Mouse (Mus musculus) CH12F3 (cell line): ENCODE data around the gene Trim16.

Source experiments
- in situ Hi-C: fragments of 300-500 bp; cut with MboI; formaldehyde crosslinking; loops from 2 replicates; pipeline ENCODE4 v1.14.3; 2020; ENCODE audit warnings: low sequenced_read_pairs

The Trim16 gene

GRCm38 (mm10) chr11:62827911-62828310, 7.9 kb downstream of the Trim16 start:
- in situ Hi-C loops = no loop called here

- in situ Hi-C loops = no loop called here
Measured at GRCm38 (mm10) chr11:62830387-62830786, 10.4 kb downstream of the Trim16 start.

- in situ Hi-C loops = no loop called here
Measured at GRCm38 (mm10) chr11:62831906-62832305, 11.9 kb downstream of the Trim16 start.

- in situ Hi-C loops = no loop called here
Measured at GRCm38 (mm10) chr11:62844562-62844961, 24.5 kb downstream of the Trim16 start.

- in situ Hi-C loops = no loop called here
Measured at GRCm38 (mm10) chr11:62845730-62846129, 25.7 kb downstream of the Trim16 start.

GRCm38 (mm10) chr11:62846961-62847654, 27.1 kb downstream of the Trim16 start, which contains the start of gene Fbxw10:
Fbxw10 (plus strand) TSS chr11:62847069.
- in situ Hi-C loops = no loop called here

GRCm38 (mm10) chr11:62847655-62848191, 27.7 kb downstream of the Trim16 start:
- in situ Hi-C loops = no loop called here

GRCm38 (mm10) chr11:62848301-62848700, 28.3 kb downstream of the Trim16 start:
- in situ Hi-C loops = no loop called here

- in situ Hi-C loops = no loop called here
Measured at GRCm38 (mm10) chr11:62851199-62851598, 31.2 kb downstream of the Trim16 start.

GRCm38 (mm10) chr11:62853334-62853733, 33.3 kb downstream of the Trim16 start:
- in situ Hi-C loops = no loop called here

GRCm38 (mm10) chr11:62865562-62865961, 45.5 kb downstream of the Trim16 start:
- in situ Hi-C loops = no loop called here

GRCm38 (mm10) chr11:62866685-62867084, 46.7 kb downstream of the Trim16 start:
- in situ Hi-C loops = no loop called here

GRCm38 (mm10) chr11:62869201-62869600, 49.2 kb downstream of the Trim16 start:
- in situ Hi-C loops = no loop called here

GRCm38 (mm10) chr11:62869715-62870371, 49.8 kb downstream of the Trim16 start:
- in situ Hi-C loops = no loop called here

GRCm38 (mm10) chr11:62873479-62873878, 53.4 kb downstream of the Trim16 start:
- in situ Hi-C loops = no loop called here

GRCm38 (mm10) chr11:62875696-62876095, 55.7 kb downstream of the Trim16 start:
- in situ Hi-C loops = no loop called here

- in situ Hi-C loops = no loop called here
Measured at GRCm38 (mm10) chr11:62876445-62876844, 56.4 kb downstream of the Trim16 start.

- in situ Hi-C loops = no loop called here
Measured at GRCm38 (mm10) chr11:62877391-62877790, 57.4 kb downstream of the Trim16 start.

- in situ Hi-C loops = no loop called here
Measured at GRCm38 (mm10) chr11:62878728-62879127, 58.7 kb downstream of the Trim16 start.

- in situ Hi-C loops = no loop called here
Measured at GRCm38 (mm10) chr11:62879220-62880048, 59.4 kb downstream of the Trim16 start, which contains the start of gene Tvp23b. Tvp23b (plus strand) TSS chr11:62879455.

GRCm38 (mm10) chr11:62883407-62883806, 63.4 kb downstream of the Trim16 start:
- in situ Hi-C loops = no loop called here
